Mouse (Mus musculus) hindbrain, embryonic 16.5 days (tissue): Measurements from ENCODE around the gene Gm21173. TPM values are rescaled to one million over a fixed set of nuclear protein-coding genes. Genes with fewer than 3 reads are reported as not detected.
"Not testable (repeated sequence)": the region's sequence is repeated elsewhere in the genome, so short reads cannot be mapped to it uniquely, and the experiment has no call there.

Source experiments
- ATAC-seq: fragments of 200-750 bp; cut with Nextera tagmentation; 2 replicates; pipeline ENCODE4 v1.8.0; 2017; ENCODE audit warnings: moderate TSS enrichment, moderate library complexity
- H3K27ac ChIP-seq: fragments of 300-500 bp; sonication (generic); 2 replicates; pipeline ENCODE4 v1.5.1; 2014; ENCODE audit warnings: low read depth, mild to moderate bottlenecking, control low read depth, low read length, moderate library complexity
- H3K27me3 ChIP-seq: fragments of 300-500 bp; sonication (generic); replicated peaks from 2 replicates; pipeline ENCODE4 v1.6.1; 2014; ENCODE audit warnings: low read length; ENCODE audit not compliant: control insufficient read depth, insufficient read depth
- H3K36me3 ChIP-seq: fragments of 300-500 bp; sonication (generic); 2 replicates; pipeline ENCODE4 v1.6.1; 2014; ENCODE audit warnings: mild to moderate bottlenecking, low read length, moderate library complexity, mixed read lengths; ENCODE audit not compliant: control insufficient read depth, insufficient read depth
- H3K4me1 ChIP-seq: fragments of 300-500 bp; sonication (generic); 2 replicates; pipeline ENCODE4 v1.6.1; 2014; ENCODE audit warnings: low read depth, low read length; ENCODE audit not compliant: control insufficient read depth, insufficient read depth
- H3K4me2 ChIP-seq: fragments of 300-500 bp; sonication (generic); 2 replicates; pipeline ENCODE4 v1.6.1; 2014; ENCODE audit warnings: mild to moderate bottlenecking, low read length, control low read depth, moderate library complexity
- H3K4me3 ChIP-seq: fragments of 300-500 bp; sonication (generic); 2 replicates; pipeline ENCODE4 v1.5.1; 2014; ENCODE audit warnings: mild to moderate bottlenecking, low read length, control low read depth, moderate library complexity
- H3K9ac ChIP-seq: fragments of 300-500 bp; sonication (generic); 2 replicates; pipeline ENCODE4 v1.6.1; 2014; ENCODE audit warnings: low read depth, mild to moderate bottlenecking, control low read depth, low read length, moderate library complexity
- H3K9me3 ChIP-seq: fragments of 300-500 bp; sonication (generic); 2 replicates; pipeline ENCODE4 v1.6.1; 2014; ENCODE audit warnings: mild to moderate bottlenecking, low read length, moderate library complexity; ENCODE audit not compliant: control insufficient read depth
- WGBS: fragments of 180-500 bp; shearing (Covaris S2); extraction: QIAGEN DNeasy Blood & Tissue Kit; methylation state at CpG from one replicate; pipeline ENCODE4 v1.1.7; 2014; 5-methylcytosine and 5-hydroxymethylcytosine counted together
- polyA plus RNA-seq: library from polyadenylated mRNA; unstranded; fragments of >200 nt; fragmentation: Nextera tagmentation; extraction: Ambion mirVana; gene quantifications from 2 replicates; pipeline ENCODE4 v1.2.1, GENCODE M21; 2015

Gm21173 gene
- polyA plus RNA-seq: not detected in 2 replicates

DNA sequence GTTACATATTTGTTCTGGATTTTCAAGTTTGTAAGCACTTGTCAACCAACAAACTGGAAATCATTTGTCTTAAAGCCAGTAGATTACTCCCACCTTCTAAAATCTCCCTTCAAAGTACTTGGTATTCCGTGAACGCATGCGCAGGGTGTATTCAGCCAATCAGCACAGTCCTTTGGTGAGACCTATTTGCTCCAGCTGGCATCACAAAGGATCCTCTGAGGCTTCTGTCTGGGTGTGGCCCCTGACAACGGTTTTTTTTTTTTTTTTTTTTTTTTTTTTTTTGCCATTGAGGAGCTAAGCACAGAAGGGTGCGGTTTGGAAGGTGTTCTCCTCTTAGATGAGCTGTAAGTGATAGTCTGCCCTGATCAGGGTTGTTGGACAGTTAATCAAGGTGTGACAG, at the start of gene Gm21173:
Gene Gm21173 (plus strand): TSS at position 301 of the 400 bp plus-strand sequence.
- H3K4me2 ChIP-seq, H3K27me3 ChIP-seq, H3K36me3 ChIP-seq, H3K27ac ChIP-seq, H3K4me1 ChIP-seq, H3K9ac ChIP-seq, ATAC-seq, H3K4me3 ChIP-seq, H3K9me3 ChIP-seq: not testable (repeated sequence)
- no CpG with 5 or more reads among the region's 5 CpGs for WGBS
